In the genomic region with DNA sequence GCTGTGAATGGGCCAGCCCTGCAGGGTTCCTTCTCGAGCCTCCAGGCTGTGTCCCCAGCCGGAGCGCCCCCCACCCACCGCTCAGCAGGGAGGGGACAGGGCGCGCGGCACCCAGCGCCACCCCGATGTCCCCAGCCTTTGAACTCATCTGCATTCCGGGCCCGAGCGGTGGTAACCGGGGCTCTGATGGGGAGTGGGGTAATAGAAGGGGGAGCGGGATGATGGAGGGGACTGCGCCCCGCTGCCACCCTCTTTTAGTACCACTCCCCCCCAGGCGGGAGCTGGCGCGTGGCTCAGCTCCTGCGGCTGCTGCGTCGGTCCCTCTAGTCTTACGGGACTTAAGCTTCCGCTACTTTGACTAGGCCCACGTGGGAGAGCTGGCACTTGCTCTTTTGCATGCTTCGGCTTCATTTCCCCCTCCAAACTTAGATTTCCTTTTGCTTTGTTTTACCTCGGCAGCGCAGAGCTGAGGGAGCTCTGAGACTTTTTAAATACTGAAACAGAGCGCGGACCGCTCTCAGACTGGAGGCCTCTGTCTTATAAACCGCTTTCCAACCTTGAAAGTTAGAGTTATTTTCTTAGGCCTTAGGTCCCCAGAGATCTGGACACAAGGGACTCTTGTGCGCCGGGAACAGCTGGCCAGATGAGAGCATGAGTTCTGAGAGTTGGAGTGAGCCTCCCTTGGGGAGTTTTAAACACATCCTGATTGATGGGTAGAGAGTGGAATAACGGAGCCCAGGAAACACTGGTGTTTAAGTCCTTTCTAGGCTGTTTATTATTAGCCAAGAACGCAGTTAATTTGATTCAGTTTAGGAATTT, we compare ENCODE assay signal across 8 mouse cellular contexts. TPM values are rescaled to one million over a fixed set of nuclear protein-coding genes. Genes with fewer than 3 reads are reported as not detected.
A peak's percentile ranks its signal among the peaks of the same experiment; 100 is the strongest.
DNase-seq lines count a peak whose midpoint lies in the region; ATAC-seq and TF ChIP-seq lines count a peak whose summit lies in the region.

No protein-coding gene starts in this region.

- DNase-seq in ovary, postnatal 10 days (ENCODE audit: low spot score) = peak; percentile 5
- no peak for DNase-seq in ovary, adult 18-20 months (ENCODE audit: low spot score)
- peak; percentile 41 for DNase-seq in gastrocnemius, postnatal 10 days
- peak; percentile 80 for DNase-seq in induced T-regulatory cell, adult 2 months (ENCODE audit: low read depth)
- DNase-seq in liver, adult 2 months (ENCODE audit: extremely low read depth, low read depth, low spot score) = peak; percentile 52
- peak; percentile 76 for DNase-seq in thymus, postnatal 14 days

- TF ChIP-seq CTCF in bone marrow, adult 2 months (IDR thresholded peaks at IDR 0.05; ENCODE audit: control insufficient read depth, insufficient read depth, low read length) = no peak
- TF ChIP-seq CTCF in liver, adult 2 months (IDR thresholded peaks at IDR 0.05; ENCODE audit: low read depth, low read length) = no peak

- peak overlapping the region; percentile 96 for H3K4me2 ChIP-seq in midbrain, embryonic 16.5 days (ENCODE audit: low read length)

- no peaks in the 10 kb centered on the region; the same call in 1 of the 2 replicates for H3K79me2 ChIP-seq in liver, adult 2 months (ENCODE audit: control insufficient read depth, insufficient read depth, low read length)

- H3K9ac ChIP-seq in liver, adult 2 months (ENCODE audit: low read depth, low read length) = peak overlapping the region; percentile 96
- H3K9ac ChIP-seq in midbrain, embryonic 16.5 days (ENCODE audit: low read depth, low read length) = peak overlapping the region; percentile 79

- peak overlapping the region; percentile 71 for H3K4me3 ChIP-seq in bone marrow, adult 2 months (replicated peaks; ENCODE audit: control insufficient read depth, low read depth, low read length)
- peak overlapping the region; percentile 100 for H3K4me3 ChIP-seq in liver, adult 2 months (ENCODE audit: insufficient read depth, low read depth, low read length)
- H3K4me3 ChIP-seq in midbrain, embryonic 16.5 days (ENCODE audit: low read depth, low read length) = peak overlapping the region; percentile 76

- H3K4me1 ChIP-seq in bone marrow, adult 2 months (ENCODE audit: control insufficient read depth, insufficient read depth, low read length) = no peaks in the 10 kb centered on the region
- H3K4me1 ChIP-seq in liver, adult 2 months (ENCODE audit: control insufficient read depth, insufficient read depth, low read length) = peaks cover 10% of the 10 kb centered on the region
- peaks cover 13% of the 10 kb centered on the region for H3K4me1 ChIP-seq in midbrain, embryonic 16.5 days (ENCODE audit: control insufficient read depth, insufficient read depth, low read length)

- H3K9me3 ChIP-seq in midbrain, embryonic 16.5 days (replicated peaks; ENCODE audit: control insufficient read depth, low read length, poor library complexity, severe bottlenecking) = no peaks in the 10 kb centered on the region

- peak; percentile 8 for ATAC-seq in midbrain, embryonic 16.5 days

- H3K27ac ChIP-seq in bone marrow, adult 2 months (ENCODE audit: control insufficient read depth, insufficient read depth, low read depth, low read length, poor library complexity) = peak overlapping the region; percentile 49
- H3K27ac ChIP-seq in liver, adult 2 months (replicated peaks; ENCODE audit: insufficient read depth, low read depth, low read length) = peak overlapping the region; percentile 71
- H3K27ac ChIP-seq in midbrain, embryonic 16.5 days (ENCODE audit: low read length) = peak overlapping the region; percentile 65

- 2% methylated on average over 35 of the region's 36 CpGs for WGBS in bone marrow, adult 2 months
- 3% methylated on average over 36 of the region's 36 CpGs for WGBS in liver, adult 2 months
- under 1% methylated on average over 36 of the region's 36 CpGs for WGBS in midbrain, embryonic 16.5 days

- no peaks in the 10 kb centered on the region for H3K36me3 ChIP-seq in liver, adult 2 months (ENCODE audit: control insufficient read depth, insufficient read depth, low read length)
- H3K36me3 ChIP-seq in midbrain, embryonic 16.5 days (ENCODE audit: control insufficient read depth, insufficient read depth, low read length) = no peaks in the 10 kb centered on the region

- H3K27me3 ChIP-seq in liver, adult 2 months (ENCODE audit: control insufficient read depth, insufficient read depth, low read length) = no peaks in the 10 kb centered on the region
- H3K27me3 ChIP-seq in midbrain, embryonic 16.5 days (ENCODE audit: control insufficient read depth, insufficient read depth, low read depth, low read length) = no peaks in the 10 kb centered on the region

- TF ChIP-seq POLR2A in bone marrow, adult 2 months (IDR thresholded peaks at IDR 0.05; ENCODE audit: borderline replicate concordance, control insufficient read depth, low read depth, low read length) = no peak
- TF ChIP-seq POLR2A in liver, adult 2 months (IDR thresholded peaks at IDR 0.05; ENCODE audit: extremely low read depth, insufficient read depth, low read length) = no peak

RNA-seq across cellular contexts. Expression of a gene that starts 0.8 kb away (rescaled TPM):
- polyA plus RNA-seq in bone marrow, adult 2 months (2011; ENCODE audit: insufficient read depth, insufficient read length, low replicate concordance, missing spikeins) = 2.9 and 7.2 TPM in 2 replicates
- 10 to 100 TPM; 15.9 to 16.6 TPM for total RNA-seq in gastrocnemius, postnatal 10 days (2021)
- total RNA-seq in liver, adult 2 months (2014; rRNA removed) = 8.4 and 9.1 TPM in 2 replicates
- 3.9 and 7.6 TPM in 2 replicates for polyA plus RNA-seq in liver, adult 2 months (2012; rRNA removed)
- polyA plus RNA-seq in midbrain, embryonic 16.5 days (2015; fragmentation: Nextera tagmentation; extraction: Ambion mirVana) = 16.6 and 18.5 TPM in 2 replicates
